Mouse (Mus musculus): ENCODE measurements at regions not wholly inside any gene's neighbourhood (a gene's known extent, or its start where the extent isn't known, plus 50 kb on each side); places are given as distances from the start of the nearest gene placed in this dataset.

DNA sequence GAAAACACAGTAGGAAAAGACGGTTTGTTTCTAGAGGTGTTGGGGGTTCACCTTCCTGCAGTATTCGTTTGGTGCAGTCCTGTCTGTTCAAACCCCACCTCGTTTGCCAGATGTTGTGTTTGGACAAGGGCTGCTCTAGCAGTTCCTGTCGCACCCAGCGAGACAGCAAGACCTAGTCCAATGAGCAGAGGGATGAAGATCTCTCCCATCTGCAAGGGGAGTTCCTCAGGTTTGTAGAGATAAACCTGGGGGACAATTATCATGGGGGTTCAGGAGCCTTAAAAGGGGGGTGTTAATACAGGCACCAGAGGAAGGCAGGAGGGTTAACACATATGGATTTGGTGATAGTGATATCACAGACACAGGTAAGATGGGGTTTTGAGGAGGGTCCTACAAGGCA, 119.4 kb upstream of the Tmem164 start:
- no peak overlapping the region for H3K4me3 ChIP-seq (replicated peaks; ENCODE audit: low read length)
- H3K27ac ChIP-seq (ENCODE audit: low read length): no peak overlapping the region
- H3K9me3 ChIP-seq (ENCODE audit: control insufficient read depth, low read length): no peaks in the 10 kb centered on the region
- no peaks in the 10 kb centered on the region for H3K27me3 ChIP-seq (replicated peaks; ENCODE audit: control insufficient read depth, insufficient read depth, low read length)
- no peak overlapping the region for H3K9ac ChIP-seq (replicated peaks; ENCODE audit: low read depth, low read length)
- no peaks in the 10 kb centered on the region for H3K36me3 ChIP-seq (ENCODE audit: control insufficient read depth, insufficient read depth)
- no peak overlapping the region for H3K4me2 ChIP-seq (ENCODE audit: low read length)
- WGBS: 78% methylated on average over 5 of the region's 5 CpGs
- H3K4me1 ChIP-seq (replicated peaks; ENCODE audit: control insufficient read depth, insufficient read depth, low read length): no peaks in the 10 kb centered on the region
- ATAC-seq: no peak

DNA sequence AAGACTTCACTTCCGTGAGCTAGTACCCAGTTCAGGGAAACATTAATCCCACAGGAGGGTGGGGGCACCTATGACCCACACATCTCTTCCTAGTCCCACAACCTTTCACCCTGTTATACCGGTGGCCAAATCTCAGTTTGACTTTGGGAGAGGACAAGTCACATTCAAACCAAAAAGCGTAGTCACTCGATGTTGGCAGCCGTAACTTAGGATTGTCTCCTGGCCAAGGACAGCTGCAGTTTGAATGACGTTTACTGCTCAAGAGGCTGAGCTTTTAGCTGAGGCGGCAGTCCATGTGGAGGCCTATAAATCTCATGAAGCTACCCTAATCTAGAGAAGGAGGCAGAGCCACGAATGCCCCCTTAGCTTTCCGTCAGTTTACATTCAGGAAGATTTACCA, 117.0 kb upstream of the Tmem164 start:
- 74% methylated on average over 9 of the region's 9 CpGs for WGBS
- Histone ChIP-seq H3K27ac (ENCODE audit: low read length) (no peak overlapping the region), H3K9ac (replicated peaks; ENCODE audit: low read depth, low read length) (no peak overlapping the region)

DNA sequence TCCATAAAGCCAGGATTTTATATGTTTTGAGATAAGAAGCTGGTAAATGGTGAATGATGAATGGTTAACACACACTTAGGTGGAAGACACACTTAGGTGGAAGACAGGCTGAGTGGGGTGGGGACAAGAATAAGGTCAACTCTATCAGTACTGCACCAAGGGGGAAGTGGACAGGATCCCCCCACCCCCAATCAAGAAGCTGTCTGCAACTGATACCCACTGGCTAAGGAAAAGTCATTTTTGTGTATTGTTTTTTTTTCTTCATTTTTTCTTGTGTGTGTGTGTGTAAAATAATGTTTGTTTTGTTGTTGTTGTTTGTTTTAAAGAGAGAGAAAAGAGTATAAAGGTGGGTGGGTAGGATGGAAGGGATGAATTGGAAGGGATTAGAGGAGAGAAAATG, 109.4 kb upstream of the Tmem164 start:
- Histone ChIP-seq H3K36me3 (ENCODE audit: control insufficient read depth, insufficient read depth) (no peaks in the 10 kb centered on the region), H3K4me1 (replicated peaks; ENCODE audit: control insufficient read depth, insufficient read depth, low read length) (no peaks in the 10 kb centered on the region), H3K9ac (replicated peaks; ENCODE audit: low read depth, low read length) (no peak overlapping the region), H3K4me2 (ENCODE audit: low read length) (no peak overlapping the region), H3K9me3 (ENCODE audit: control insufficient read depth, low read length) (no peaks in the 10 kb centered on the region), H3K27ac (ENCODE audit: low read length) (no peak overlapping the region), H3K4me3 (replicated peaks; ENCODE audit: low read length) (no peak overlapping the region), H3K27me3 (replicated peaks; ENCODE audit: control insufficient read depth, insufficient read depth, low read length) (no peaks in the 10 kb centered on the region; the same call in 1 of the 2 replicates)
- ATAC-seq: no peak

More for the DNA sequence above, 117.0 kb upstream of the Tmem164 start:
- H3K9me3 ChIP-seq (ENCODE audit: control insufficient read depth, low read length): no peaks in the 10 kb centered on the region
- no peak overlapping the region for H3K4me3 ChIP-seq (replicated peaks; ENCODE audit: low read length)
- H3K4me1 ChIP-seq (replicated peaks; ENCODE audit: control insufficient read depth, insufficient read depth, low read length): no peaks in the 10 kb centered on the region
- ATAC-seq: no peak
- no peaks in the 10 kb centered on the region for H3K36me3 ChIP-seq (ENCODE audit: control insufficient read depth, insufficient read depth)
- no peak overlapping the region for H3K4me2 ChIP-seq (ENCODE audit: low read length)
- no peaks in the 10 kb centered on the region for H3K27me3 ChIP-seq (replicated peaks; ENCODE audit: control insufficient read depth, insufficient read depth, low read length)

DNA sequence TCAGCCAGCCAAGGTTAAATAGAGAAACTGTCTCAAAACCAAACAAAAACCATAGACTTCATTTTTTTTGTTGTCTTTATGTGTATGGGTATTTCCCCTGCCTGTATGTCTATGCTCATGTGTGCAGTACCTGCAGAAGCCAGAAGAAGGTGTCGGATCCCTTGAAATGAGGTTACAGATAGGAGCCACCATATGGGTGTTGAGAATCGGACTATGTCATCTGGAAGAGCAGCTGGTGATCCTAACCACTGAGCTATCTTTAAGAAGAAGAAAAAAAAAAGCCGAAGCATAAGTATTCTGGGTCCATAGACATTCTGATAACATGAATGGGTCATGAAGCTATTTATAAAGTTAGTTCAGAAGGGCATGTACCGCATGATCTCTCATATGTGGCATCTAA, 107.2 kb upstream of the Tmem164 start:
- ATAC-seq: no peak

GRCm38 (mm10) chrX:142574945-142575710, 106.1 kb upstream of the Tmem164 start:
- ATAC-seq: no peak
- H3K4me2 ChIP-seq (ENCODE audit: low read length): no peak overlapping the region
- H3K27me3 ChIP-seq (replicated peaks; ENCODE audit: control insufficient read depth, insufficient read depth, low read length): no peaks in the 10 kb centered on the region; the same call in 1 of the 2 replicates
- no peak overlapping the region for H3K9ac ChIP-seq (replicated peaks; ENCODE audit: low read depth, low read length)
- H3K27ac ChIP-seq (ENCODE audit: low read length): no peak overlapping the region
- no peaks in the 10 kb centered on the region for H3K9me3 ChIP-seq (ENCODE audit: control insufficient read depth, low read length)
- no peaks in the 10 kb centered on the region for H3K4me1 ChIP-seq (replicated peaks; ENCODE audit: control insufficient read depth, insufficient read depth, low read length)
- H3K4me3 ChIP-seq (replicated peaks; ENCODE audit: low read length): no peak overlapping the region
- H3K36me3 ChIP-seq (ENCODE audit: control insufficient read depth, insufficient read depth): no peaks in the 10 kb centered on the region
- WGBS: 57% methylated on average over 10 of the region's 10 CpGs

More for the DNA sequence above, 107.2 kb upstream of the Tmem164 start:
- 95% methylated on average over 4 of the region's 4 CpGs for WGBS
- no peak overlapping the region for H3K4me2 ChIP-seq (ENCODE audit: low read length)
- no peak overlapping the region for H3K27ac ChIP-seq (ENCODE audit: low read length)
- no peaks in the 10 kb centered on the region for H3K36me3 ChIP-seq (ENCODE audit: control insufficient read depth, insufficient read depth)
- no peaks in the 10 kb centered on the region for H3K4me1 ChIP-seq (replicated peaks; ENCODE audit: control insufficient read depth, insufficient read depth, low read length)
- no peaks in the 10 kb centered on the region; the same call in 1 of the 2 replicates for H3K27me3 ChIP-seq (replicated peaks; ENCODE audit: control insufficient read depth, insufficient read depth, low read length)
- no peak overlapping the region for H3K9ac ChIP-seq (replicated peaks; ENCODE audit: low read depth, low read length)
- H3K4me3 ChIP-seq (replicated peaks; ENCODE audit: low read length): no peak overlapping the region
- H3K9me3 ChIP-seq (ENCODE audit: control insufficient read depth, low read length): no peaks in the 10 kb centered on the region

GRCm38 (mm10) chrX:142576127-142576526, 105.1 kb upstream of the Tmem164 start:
- no peak for ATAC-seq
- Histone ChIP-seq H3K27ac (ENCODE audit: low read length) (no peak overlapping the region), H3K4me1 (replicated peaks; ENCODE audit: control insufficient read depth, insufficient read depth, low read length) (no peaks in the 10 kb centered on the region), H3K27me3 (replicated peaks; ENCODE audit: control insufficient read depth, insufficient read depth, low read length) (no peaks in the 10 kb centered on the region; the same call in 1 of the 2 replicates), H3K36me3 (ENCODE audit: control insufficient read depth, insufficient read depth) (no peaks in the 10 kb centered on the region), H3K9me3 (ENCODE audit: control insufficient read depth, low read length) (no peaks in the 10 kb centered on the region), H3K9ac (replicated peaks; ENCODE audit: low read depth, low read length) (no peak overlapping the region), H3K4me3 (replicated peaks; ENCODE audit: low read length) (no peak overlapping the region), H3K4me2 (ENCODE audit: low read length) (no peak overlapping the region)
- WGBS: 72% methylated on average over 3 of the region's 3 CpGs

DNA sequence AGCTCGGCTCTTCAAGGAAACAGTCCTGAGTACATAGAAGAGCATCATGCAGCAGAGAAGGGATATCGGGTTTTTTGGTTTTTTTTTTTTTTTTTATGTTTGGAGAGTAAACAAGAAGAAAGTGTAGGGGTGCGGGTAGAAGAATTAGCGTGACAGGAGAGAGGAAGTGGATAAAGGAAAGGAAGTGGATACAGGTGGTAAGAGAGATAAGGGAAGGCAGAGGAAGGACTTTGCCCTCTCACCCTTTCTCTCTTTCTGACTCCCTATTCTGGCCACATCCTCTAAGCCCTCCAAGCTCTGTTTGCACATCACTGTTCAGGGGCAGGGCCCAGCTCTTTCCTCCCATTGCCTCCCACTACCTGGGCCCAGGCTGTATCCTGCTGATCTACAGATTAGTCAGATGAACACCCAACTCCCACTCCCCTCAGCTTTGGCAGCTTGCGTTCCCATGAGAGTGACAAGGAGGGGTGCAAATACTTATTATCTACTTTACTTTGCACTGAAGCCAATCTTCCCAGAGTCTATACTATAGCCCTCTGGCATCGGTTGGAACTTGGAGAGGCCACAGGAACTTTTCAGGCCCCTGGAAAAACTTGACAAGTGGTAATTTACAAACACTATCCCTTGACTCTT, 103.6 kb upstream of the Tmem164 start:
- WGBS: 84% methylated on average over 6 of the region's 6 CpGs
- Histone ChIP-seq H3K4me1 (replicated peaks; ENCODE audit: control insufficient read depth, insufficient read depth, low read length) (no peaks in the 10 kb centered on the region), H3K9me3 (ENCODE audit: control insufficient read depth, low read length) (no peaks in the 10 kb centered on the region), H3K27ac (ENCODE audit: low read length) (no peak overlapping the region), H3K9ac (replicated peaks; ENCODE audit: low read depth, low read length) (no peak overlapping the region), H3K4me3 (replicated peaks; ENCODE audit: low read length) (no peak overlapping the region), H3K36me3 (ENCODE audit: control insufficient read depth, insufficient read depth) (no peaks in the 10 kb centered on the region), H3K4me2 (ENCODE audit: low read length) (no peak overlapping the region), H3K27me3 (replicated peaks; ENCODE audit: control insufficient read depth, insufficient read depth, low read length) (no peaks in the 10 kb centered on the region; the same call in 1 of the 2 replicates)
- ATAC-seq: no peak

DNA sequence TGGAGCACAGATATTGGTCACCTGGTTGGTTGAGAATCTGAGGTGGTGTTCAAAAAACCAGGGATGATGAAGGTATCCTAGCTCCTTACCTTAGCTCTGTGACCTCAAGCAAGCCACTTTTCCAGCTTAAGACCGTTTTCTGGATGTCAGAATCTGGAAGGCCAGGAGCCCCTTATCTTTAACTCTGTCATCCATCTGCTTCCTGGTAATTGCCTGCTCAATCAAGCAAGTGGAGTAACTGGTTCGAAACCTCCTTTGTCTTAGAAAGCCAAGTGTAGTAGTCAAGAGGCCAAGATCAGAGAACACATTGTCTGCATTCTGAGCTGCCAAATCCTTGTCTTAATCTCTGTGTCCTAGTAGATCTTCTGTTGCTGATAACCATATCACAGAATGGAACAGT, 95.9 kb upstream of the Tmem164 start:
- H3K27me3 ChIP-seq (replicated peaks; ENCODE audit: control insufficient read depth, insufficient read depth, low read length): no peaks in the 10 kb centered on the region
- H3K4me2 ChIP-seq (ENCODE audit: low read length): no peak overlapping the region
- ATAC-seq: no peak
- no peak overlapping the region for H3K27ac ChIP-seq (ENCODE audit: low read length)
- 84% methylated on average over 2 of the region's 2 CpGs for WGBS
- H3K4me1 ChIP-seq (replicated peaks; ENCODE audit: control insufficient read depth, insufficient read depth, low read length): no peaks in the 10 kb centered on the region
- H3K36me3 ChIP-seq (ENCODE audit: control insufficient read depth, insufficient read depth): no peaks in the 10 kb centered on the region
- no peak overlapping the region for H3K9ac ChIP-seq (replicated peaks; ENCODE audit: low read depth, low read length)
- H3K9me3 ChIP-seq (ENCODE audit: control insufficient read depth, low read length): no peaks in the 10 kb centered on the region
- H3K4me3 ChIP-seq (replicated peaks; ENCODE audit: low read length): no peak overlapping the region

DNA sequence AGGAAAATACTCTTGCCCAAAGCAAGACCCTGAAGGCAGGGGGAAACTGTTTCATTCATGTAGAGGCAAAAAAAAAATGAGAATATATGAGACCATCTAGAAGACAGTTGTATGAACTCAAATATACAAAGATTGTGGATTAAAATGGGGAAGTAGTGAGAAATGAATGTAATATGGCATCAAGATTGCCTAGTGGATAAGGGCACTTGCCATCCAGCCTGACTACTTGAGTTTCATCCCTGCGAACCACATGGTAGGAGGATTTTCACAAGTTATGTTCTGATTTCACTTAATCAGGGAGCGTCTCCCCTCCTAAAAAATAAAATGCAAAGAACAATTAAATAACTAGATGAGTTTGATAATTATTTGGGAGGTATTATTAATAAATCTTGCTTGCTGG, 81.8 kb upstream of the Tmem164 start:
- ATAC-seq: no peak
- Histone ChIP-seq H3K4me2 (ENCODE audit: low read length) (no peak overlapping the region), H3K9ac (replicated peaks; ENCODE audit: low read depth, low read length) (no peak overlapping the region), H3K4me3 (replicated peaks; ENCODE audit: low read length) (no peak overlapping the region), H3K27me3 (replicated peaks; ENCODE audit: control insufficient read depth, insufficient read depth, low read length) (no peaks in the 10 kb centered on the region), H3K36me3 (ENCODE audit: control insufficient read depth, insufficient read depth) (no peaks in the 10 kb centered on the region), H3K4me1 (replicated peaks; ENCODE audit: control insufficient read depth, insufficient read depth, low read length) (no peaks in the 10 kb centered on the region), H3K27ac (ENCODE audit: low read length) (no peak overlapping the region), H3K9me3 (ENCODE audit: control insufficient read depth, low read length) (no peaks in the 10 kb centered on the region)
- 93% methylated on average over 2 of the region's 2 CpGs for WGBS

Data from forebrain, embryonic 16.5 days (tissue).